Mouse (Mus musculus): ENCODE measurements around the gene Zswim4. TPM values are rescaled to one million over a fixed set of nuclear protein-coding genes. Genes with fewer than 3 reads are reported as not detected.

Zswim4 gene
- polyA plus RNA-seq, 1 experiment from 2014 or later: 7.6 TPM

- H3K36me3 ChIP-seq: peaks cover 40% of the 10 kb centered on the region
- no peak for ATAC-seq (replicated peaks; ENCODE audit: insufficient number of reproducible peaks, insufficient read depth, low FRiP score, low read depth)
- H3K27ac ChIP-seq: 0 out of 2 replicates have a peak overlapping the region, but pooled peaks have one; percentile 35
- no peaks in the 10 kb centered on the region for H3K27me3 ChIP-seq
- WGBS: 86% methylated on average over 5 of the region's 5 CpGs
- H3K9ac ChIP-seq: no peak overlapping the region
- H3K4me1 ChIP-seq (replicated peaks): peaks cover 69% of the 10 kb centered on the region
- H3K4me2 ChIP-seq: no peak overlapping the region
- H3K4me3 ChIP-seq: no peak overlapping the region
- H3K9me3 ChIP-seq (replicated peaks): no peaks in the 10 kb centered on the region
Observed at GRCm38 (mm10) chr8:84205073-84205472, 31.8 kb downstream of the Zswim4 start.

DNA sequence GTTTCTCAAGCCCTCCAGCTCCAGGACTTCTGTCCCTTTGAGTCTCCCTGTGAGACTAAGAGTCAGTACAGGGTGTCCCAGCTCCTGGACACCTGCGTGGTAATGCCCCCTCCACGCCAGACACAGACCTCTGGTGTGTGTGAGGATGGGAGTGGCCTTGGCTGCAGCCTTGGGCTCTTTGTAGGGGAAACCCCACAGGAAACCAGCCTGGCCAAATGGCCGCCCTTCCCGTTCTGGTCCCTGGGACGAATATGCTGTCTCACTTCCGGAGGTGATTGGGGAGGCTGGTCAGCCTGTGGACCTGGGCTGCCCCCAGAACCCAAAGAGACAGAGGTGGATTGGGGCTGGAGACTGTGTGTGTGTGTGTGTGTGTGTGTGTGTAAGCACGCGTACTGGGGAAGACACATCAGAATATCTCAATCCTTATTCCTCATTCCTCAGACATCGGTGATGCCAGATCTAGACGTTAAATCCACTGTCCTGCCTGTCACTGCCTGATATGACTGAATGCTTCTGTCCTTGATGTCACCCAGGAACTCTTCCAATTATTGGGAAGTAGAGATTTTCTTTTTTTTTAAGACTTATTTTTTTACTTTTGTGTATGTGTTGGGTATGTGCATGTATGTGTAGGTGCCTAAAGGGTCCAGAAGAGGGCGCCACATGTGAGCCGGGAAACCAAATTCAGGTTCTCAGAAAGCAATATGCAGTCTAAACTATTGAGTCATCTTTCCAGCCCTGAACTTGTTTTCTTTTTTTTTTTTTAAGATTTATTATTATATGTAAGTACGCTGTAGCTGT is 32.7 kb downstream of the Zswim4 start:
- H3K9me3 ChIP-seq (replicated peaks): no peaks in the 10 kb centered on the region
- H3K9ac ChIP-seq: peak overlapping the region; percentile 92
- peaks cover 72% of the 10 kb centered on the region for H3K4me1 ChIP-seq (replicated peaks)
- H3K27me3 ChIP-seq: no peaks in the 10 kb centered on the region
- ATAC-seq (replicated peaks; ENCODE audit: insufficient number of reproducible peaks, insufficient read depth, low FRiP score, low read depth): peak; percentile 23; the same call in 1 of the 2 replicates
- H3K4me2 ChIP-seq: peak overlapping the region; percentile 88
- 34% methylated on average over 13 of the region's 13 CpGs for WGBS
- peaks cover 31% of the 10 kb centered on the region for H3K36me3 ChIP-seq
- H3K27ac ChIP-seq: peak overlapping the region; percentile 97
- H3K4me3 ChIP-seq: peak overlapping the region; percentile 76

GRCm38 (mm10) chr8:84202938-84203917 is 33.6 kb downstream of the Zswim4 start:
- Histone ChIP-seq H3K9me3 (replicated peaks) (no peaks in the 10 kb centered on the region), H3K4me1 (replicated peaks) (peaks cover 73% of the 10 kb centered on the region), H3K36me3 (peaks cover 22% of the 10 kb centered on the region; the same call in 1 of the 2 replicates), H3K4me2 (peak overlapping the region; percentile 88), H3K27ac (peak overlapping the region; percentile 97), H3K27me3 (no peaks in the 10 kb centered on the region), H3K4me3 (peak overlapping the region; percentile 76), H3K9ac (peak overlapping the region; percentile 92)
- 6% methylated on average over 34 of the region's 34 CpGs for WGBS
- ATAC-seq (replicated peaks; ENCODE audit: insufficient number of reproducible peaks, insufficient read depth, low FRiP score, low read depth): peak; percentile 60

GRCm38 (mm10) chr8:84202466-84202865 is 34.4 kb downstream of the Zswim4 start:
- peaks cover 21% of the 10 kb centered on the region; the same call in 1 of the 2 replicates for H3K36me3 ChIP-seq
- peak overlapping the region; percentile 88 for H3K4me2 ChIP-seq
- 62% methylated on average over 9 of the region's 9 CpGs for WGBS
- no peaks in the 10 kb centered on the region for H3K9me3 ChIP-seq (replicated peaks)
- ATAC-seq (replicated peaks; ENCODE audit: insufficient number of reproducible peaks, insufficient read depth, low FRiP score, low read depth): no peak
- H3K4me3 ChIP-seq: peak overlapping the region; percentile 76
- H3K9ac ChIP-seq: peak overlapping the region; percentile 92
- no peaks in the 10 kb centered on the region for H3K27me3 ChIP-seq
- peak overlapping the region; percentile 97 for H3K27ac ChIP-seq
- peaks cover 72% of the 10 kb centered on the region for H3K4me1 ChIP-seq (replicated peaks)

GRCm38 (mm10) chr8:84201545-84202245 is 35.2 kb downstream of the Zswim4 start:
- no peaks in the 10 kb centered on the region for H3K9me3 ChIP-seq (replicated peaks)
- H3K4me1 ChIP-seq (replicated peaks): peaks cover 68% of the 10 kb centered on the region
- peak overlapping the region; percentile 92 for H3K9ac ChIP-seq
- no peaks in the 10 kb centered on the region for H3K27me3 ChIP-seq
- H3K27ac ChIP-seq: peak overlapping the region; percentile 97
- peak; percentile 16; the same call in 1 of the 2 replicates for ATAC-seq (replicated peaks; ENCODE audit: insufficient number of reproducible peaks, insufficient read depth, low FRiP score, low read depth)
- H3K4me3 ChIP-seq: peak overlapping the region; percentile 76
- peaks cover 15% of the 10 kb centered on the region; the same call in 1 of the 2 replicates for H3K36me3 ChIP-seq
- H3K4me2 ChIP-seq: peak overlapping the region; percentile 88
- 32% methylated on average over 15 of the region's 15 CpGs for WGBS

GRCm38 (mm10) chr8:84200652-84201544 is 36.0 kb downstream of the Zswim4 start:
- H3K27ac ChIP-seq: peak overlapping the region; percentile 97
- peak; percentile 44 for ATAC-seq (replicated peaks; ENCODE audit: insufficient number of reproducible peaks, insufficient read depth, low FRiP score, low read depth)
- H3K9ac ChIP-seq: peak overlapping the region; percentile 92
- peaks cover 68% of the 10 kb centered on the region for H3K4me1 ChIP-seq (replicated peaks)
- peak overlapping the region; percentile 76 for H3K4me3 ChIP-seq
- H3K36me3 ChIP-seq: peaks cover 11% of the 10 kb centered on the region; the same call in 1 of the 2 replicates
- no peaks in the 10 kb centered on the region for H3K9me3 ChIP-seq (replicated peaks)
- WGBS: 1% methylated on average over 60 of the region's 70 CpGs
- no peaks in the 10 kb centered on the region for H3K27me3 ChIP-seq
- peak overlapping the region; percentile 88 for H3K4me2 ChIP-seq

- 22% methylated on average over 8 of the region's 8 CpGs for WGBS
- H3K4me1 ChIP-seq (replicated peaks): peaks cover 66% of the 10 kb centered on the region
- no peak for ATAC-seq (replicated peaks; ENCODE audit: insufficient number of reproducible peaks, insufficient read depth, low FRiP score, low read depth)
Observed at GRCm38 (mm10) chr8:84200126-84200555, 36.7 kb downstream of the Zswim4 start.

DNA sequence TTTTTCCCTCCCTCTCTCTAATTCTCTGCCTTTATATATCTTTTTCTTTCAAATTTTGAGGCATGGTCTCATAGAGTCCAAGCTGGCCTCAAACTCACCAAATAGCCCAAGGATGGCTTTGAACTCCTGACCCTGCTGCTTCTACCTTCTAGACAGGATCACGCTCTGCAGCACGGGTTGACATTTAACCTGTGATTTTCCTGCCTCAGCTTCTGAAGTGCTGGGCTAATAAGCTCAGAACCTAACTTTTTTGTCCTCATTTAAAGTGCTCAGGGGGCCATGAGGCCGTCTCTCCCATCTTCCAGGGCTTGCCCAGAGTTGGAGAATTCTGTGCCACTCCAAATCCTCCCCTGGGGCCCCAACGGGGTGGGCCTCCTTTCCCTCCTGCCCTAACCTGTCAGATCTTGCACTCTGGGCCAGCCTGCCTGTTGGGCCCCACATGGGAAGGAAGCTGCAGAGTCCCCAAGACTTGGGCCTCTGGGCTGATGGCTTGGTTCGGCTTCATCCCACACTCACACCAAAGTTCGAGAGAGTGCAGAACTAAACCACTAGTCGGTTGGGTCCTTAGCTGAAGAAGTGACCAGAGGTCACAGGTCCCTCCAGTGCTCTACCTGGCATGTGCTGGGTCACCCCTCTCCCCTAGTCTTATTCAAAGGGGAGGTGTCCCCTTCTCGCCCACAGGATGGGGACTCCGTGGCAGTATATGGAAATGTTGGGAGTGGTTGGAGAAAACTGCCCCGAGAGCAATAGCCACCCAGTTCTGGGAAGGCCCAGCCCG is 37.3 kb downstream of the Zswim4 start:
- no peak for ATAC-seq (replicated peaks; ENCODE audit: insufficient number of reproducible peaks, insufficient read depth, low FRiP score, low read depth)
- H3K4me1 ChIP-seq (replicated peaks): peaks cover 66% of the 10 kb centered on the region
- H3K4me3 ChIP-seq: no peak overlapping the region; the same call in 1 of the 2 replicates
- H3K9me3 ChIP-seq (replicated peaks): no peaks in the 10 kb centered on the region
- no peaks in the 10 kb centered on the region for H3K27me3 ChIP-seq
- H3K36me3 ChIP-seq: no peaks in the 10 kb centered on the region; the same call in 1 of the 2 replicates
- H3K27ac ChIP-seq: peak overlapping the region; percentile 97
- WGBS: 56% methylated on average over 11 of the region's 11 CpGs
- H3K9ac ChIP-seq: peak overlapping the region; percentile 92; the same call in 1 of the 2 replicates
- peak overlapping the region; percentile 88; the same call in 1 of the 2 replicates for H3K4me2 ChIP-seq

More at GRCm38 (mm10) chr8:84200126-84200555, 36.7 kb downstream of the Zswim4 start:
- H3K4me2 ChIP-seq: peak overlapping the region; percentile 88
- H3K27ac ChIP-seq: peak overlapping the region; percentile 97
- H3K27me3 ChIP-seq: no peaks in the 10 kb centered on the region
- peak overlapping the region; percentile 76 for H3K4me3 ChIP-seq
- H3K9ac ChIP-seq: peak overlapping the region; percentile 92
- no peaks in the 10 kb centered on the region for H3K9me3 ChIP-seq (replicated peaks)
- peaks cover 5% of the 10 kb centered on the region; the same call in 1 of the 2 replicates for H3K36me3 ChIP-seq

DNA sequence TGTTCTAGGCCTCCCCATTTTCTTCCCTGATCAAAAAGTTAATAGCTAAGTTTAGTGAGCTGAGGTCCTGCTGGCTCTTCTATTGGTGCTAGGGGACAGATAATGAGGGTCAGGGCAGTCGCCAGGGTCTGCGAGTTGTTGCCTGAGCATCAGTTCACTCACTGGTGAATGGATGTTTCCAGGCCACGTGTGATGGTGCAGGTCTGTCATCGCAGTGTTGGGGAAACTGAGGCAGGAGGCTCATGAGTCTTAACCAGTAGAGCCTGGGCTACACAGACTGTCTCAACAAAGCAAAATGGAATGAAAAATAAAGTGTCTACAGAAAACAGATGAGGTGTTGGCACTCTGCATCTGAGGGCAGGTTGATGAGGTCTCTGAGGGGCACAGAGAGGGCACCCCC is 38.0 kb downstream of the Zswim4 start:
- Histone ChIP-seq H3K36me3 (no peaks in the 10 kb centered on the region), H3K9me3 (replicated peaks) (no peaks in the 10 kb centered on the region), H3K9ac (peak overlapping the region; percentile 60; the same call in 1 of the 2 replicates), H3K4me3 (no peak overlapping the region), H3K4me1 (replicated peaks) (peaks cover 62% of the 10 kb centered on the region), H3K4me2 (peak overlapping the region; percentile 81), H3K27ac (peak overlapping the region; percentile 97), H3K27me3 (no peaks in the 10 kb centered on the region)
- no peak for ATAC-seq (replicated peaks; ENCODE audit: insufficient number of reproducible peaks, insufficient read depth, low FRiP score, low read depth)
- WGBS: 34% methylated on average over 4 of the region's 4 CpGs

Measured in heart, embryonic 15.5 days (tissue).